Mouse (Mus musculus) testis, adult 2 months (tissue): Measurements from ENCODE around the gene Cd59b.

ENCODE experiments used
- CTCF ChIP-seq: fragments of 200-500 bp; IDR thresholded peaks from 2 replicates; pipeline ENCODE4 v1.5.1; 2012; ENCODE audit warnings: low read depth, mild to moderate bottlenecking, inconsistent platforms, low read length, moderate library complexity; ENCODE audit not compliant: control insufficient read depth, insufficient read depth, insufficient replicate concordance
- POLR2A ChIP-seq: fragments of 200-500 bp; IDR thresholded peaks from 2 replicates; pipeline ENCODE4 v1.6.1; 2012; ENCODE audit warnings: low read depth, mild to moderate bottlenecking, inconsistent platforms, low read length, moderate library complexity; ENCODE audit not compliant: control insufficient read depth

DNA sequence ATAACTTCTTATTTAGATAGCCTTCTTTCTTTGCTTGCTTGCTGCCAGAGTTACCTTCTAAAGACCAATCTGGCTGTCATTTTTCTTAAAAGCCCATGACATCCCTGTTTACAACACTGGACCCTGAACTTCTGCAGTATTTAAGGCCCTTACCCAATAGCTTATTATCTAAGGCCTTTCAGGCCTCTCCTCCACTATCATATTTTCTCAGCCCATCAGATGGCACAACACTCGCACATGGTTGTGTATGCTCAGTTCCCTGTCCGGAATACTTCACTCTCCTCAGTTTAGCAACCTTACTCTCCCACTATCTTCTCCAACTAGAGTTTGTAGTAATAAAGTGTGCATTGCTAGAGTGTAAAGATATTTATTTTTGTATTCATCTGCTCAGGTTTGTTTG lies 40.6 kb upstream of the Cd59b start:
- no peak for TF ChIP-seq POLR2A
- TF ChIP-seq CTCF: no peak
